Mouse (Mus musculus) cerebellum, adult 9-11 months (tissue): Measurements from ENCODE around the gene Epo.
A peak's percentile ranks its signal among the peaks of the same experiment; 100 is the strongest.

ENCODE experiments used
- DNase-seq: peaks from one replicate; pipeline ENCODE4 v3.0.0; 2022

The Epo gene

DNA sequence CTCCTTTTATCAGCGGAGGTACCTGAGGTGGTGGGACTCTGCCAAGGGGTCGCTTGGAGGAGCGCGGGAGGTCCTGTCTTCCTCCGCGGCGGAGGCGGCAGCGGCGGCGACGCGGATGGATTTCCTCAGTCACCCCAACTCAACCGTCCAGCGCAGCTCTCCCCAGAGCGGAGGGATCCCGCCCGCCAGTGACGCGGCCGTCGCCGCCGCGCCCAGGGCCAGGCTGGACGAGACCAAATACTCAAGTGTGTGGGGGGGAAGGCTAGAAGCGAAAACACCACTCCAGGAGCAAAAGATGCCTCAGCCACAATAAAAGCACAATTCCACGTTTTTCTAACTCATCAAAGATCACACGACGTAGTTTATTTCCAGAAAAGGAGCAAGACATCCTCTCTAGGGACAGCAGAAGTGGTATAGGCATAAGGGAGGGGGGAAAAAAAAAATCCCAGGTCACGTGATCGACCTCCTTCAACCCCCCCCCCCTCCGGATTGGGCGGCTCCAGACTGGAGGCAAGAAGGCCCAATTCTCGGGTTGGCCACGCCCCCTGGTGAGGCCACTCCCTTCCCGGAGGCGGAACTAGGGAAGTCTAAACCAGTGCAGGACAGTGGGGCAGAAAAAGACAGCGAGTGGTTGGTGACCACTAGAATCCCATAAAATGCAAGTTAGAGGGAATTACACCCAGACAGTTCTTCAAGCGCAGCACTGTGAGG lies at the start of gene Epo, which contains the start of gene Gnb2:
TSS of gene Epo (minus strand) at position 126 of the 711 bp plus-strand sequence.
TSS of gene Gnb2 (minus strand) at position 394 of the 711 bp plus-strand sequence.
- peak; percentile 98 for DNase-seq

DNA sequence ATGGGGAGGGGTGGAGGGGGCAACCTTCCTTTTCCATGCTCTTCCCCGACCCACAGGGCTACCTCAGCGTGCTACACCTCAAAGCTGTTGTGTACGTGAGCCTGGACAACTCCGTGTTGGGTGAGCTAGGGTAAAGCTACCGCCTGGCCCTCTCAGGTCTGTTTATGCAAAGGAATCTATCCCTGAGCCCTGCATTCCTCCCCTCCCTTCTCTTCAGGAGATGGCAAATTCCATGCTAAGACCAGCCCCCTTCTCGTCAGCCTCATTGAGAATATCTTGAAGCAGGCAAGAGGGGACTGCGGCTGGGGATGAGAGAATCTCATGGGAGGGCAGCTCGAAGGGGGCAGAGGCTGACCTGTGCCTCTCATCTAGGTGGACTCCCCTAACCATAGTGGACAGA lies 49.7 kb upstream of the Epo start:
- no peak for DNase-seq

DNA sequence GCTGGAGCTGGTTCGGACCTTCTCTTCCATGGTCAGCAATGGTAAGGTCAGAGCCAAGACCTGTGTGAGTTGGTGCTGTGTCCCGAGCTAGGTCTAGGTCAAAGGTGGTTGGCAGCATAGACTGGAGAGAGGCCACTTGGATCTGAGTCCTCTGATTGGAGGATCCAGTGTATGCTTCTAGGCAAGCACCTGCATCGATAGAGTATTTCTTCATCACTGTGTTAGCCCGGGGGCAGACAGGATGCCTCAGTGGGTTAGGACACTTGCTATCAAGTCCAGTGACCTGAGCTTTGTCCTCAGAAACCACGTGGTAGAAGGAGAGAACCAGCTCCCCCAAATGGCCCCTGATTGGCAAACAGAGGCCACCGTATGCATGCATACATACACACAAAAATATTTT lies 47.2 kb upstream of the Epo start:
- no peak for DNase-seq

DNA sequence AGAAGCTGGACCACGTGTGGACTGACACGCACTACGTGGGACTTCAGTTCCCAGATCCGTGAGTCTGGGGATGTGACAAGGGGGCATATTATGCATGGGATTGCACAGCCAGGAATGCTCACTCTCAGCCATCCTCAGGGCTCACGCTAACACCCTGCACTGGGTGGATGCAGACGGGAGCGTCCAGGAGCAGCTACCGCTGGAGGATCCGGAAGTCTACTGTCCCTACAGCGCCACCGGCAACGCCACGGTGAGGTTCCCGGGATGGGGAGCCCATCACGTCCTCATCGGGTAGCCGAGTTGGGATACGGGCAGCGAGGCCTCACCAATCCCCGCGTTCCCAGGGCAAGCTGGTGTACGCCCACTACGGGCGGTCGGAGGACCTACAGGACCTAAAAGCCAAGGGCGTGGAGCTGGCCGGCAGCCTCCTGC lies 41.4 kb upstream of the Epo start:
- peak; percentile 86 for DNase-seq

DNA sequence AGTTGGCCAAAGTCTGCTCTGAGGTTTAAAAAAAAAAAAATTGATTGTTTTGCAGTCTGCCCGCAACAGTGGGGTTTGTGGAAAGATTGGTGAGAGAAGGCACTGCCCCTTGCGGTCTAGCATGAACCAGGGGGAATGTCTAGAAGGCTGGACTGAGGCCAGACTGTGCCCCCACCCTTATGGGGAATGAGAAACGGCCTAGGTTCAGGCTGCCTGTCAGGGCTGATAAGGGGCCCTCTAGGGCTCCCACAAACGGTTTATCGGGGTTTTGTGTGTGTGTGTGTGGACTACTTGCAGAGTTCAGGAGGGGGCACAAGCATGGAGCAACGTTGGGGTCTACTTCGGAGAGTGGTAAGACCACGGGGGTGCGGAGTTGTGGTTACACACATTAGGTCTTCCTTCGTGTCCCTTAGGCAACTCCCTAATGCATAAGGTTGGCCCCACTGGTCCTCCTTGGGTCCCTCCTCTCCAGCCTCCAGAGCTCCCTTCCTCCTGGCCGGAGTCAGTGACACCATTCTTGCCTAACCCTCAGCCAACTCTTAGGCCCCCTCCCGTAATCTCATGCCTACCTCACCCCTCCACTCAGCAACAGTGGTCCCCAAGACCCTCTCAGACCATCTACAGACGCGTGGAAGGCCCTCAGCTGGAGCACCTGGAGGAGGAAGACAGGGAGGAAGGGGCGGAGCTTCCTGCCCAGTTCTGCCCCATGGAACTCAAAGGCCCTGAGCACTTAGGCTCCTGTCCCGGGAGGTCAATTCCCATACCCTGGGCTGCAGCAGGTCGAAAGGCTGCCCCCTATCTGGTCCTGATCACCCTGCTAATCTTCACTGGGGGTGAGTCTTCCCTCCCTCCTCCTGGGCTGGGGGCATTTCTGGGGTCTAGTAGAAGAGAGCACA lies 37.9 kb upstream of the Epo start:
- DNase-seq: no peak

DNA sequence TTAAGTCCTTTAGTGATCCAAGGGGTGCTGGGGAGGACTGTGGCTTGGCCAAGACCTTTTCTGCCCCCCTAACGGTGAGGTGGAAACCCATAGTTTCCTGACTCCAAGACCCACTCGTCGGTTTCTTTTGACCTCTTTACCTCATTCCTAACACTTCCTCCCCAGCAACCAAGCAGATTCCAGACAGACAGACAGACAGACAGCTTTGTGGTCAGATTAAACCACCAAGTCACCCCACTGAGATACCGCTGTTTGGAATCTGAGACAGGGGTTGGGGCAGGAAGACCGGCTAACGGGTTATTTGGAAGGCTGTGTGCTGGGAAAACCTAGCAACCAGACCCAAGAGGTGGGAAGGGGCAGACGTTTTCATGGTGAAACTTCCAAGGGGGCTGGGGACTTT lies 37.1 kb upstream of the Epo start:
- no peak for DNase-seq

DNA sequence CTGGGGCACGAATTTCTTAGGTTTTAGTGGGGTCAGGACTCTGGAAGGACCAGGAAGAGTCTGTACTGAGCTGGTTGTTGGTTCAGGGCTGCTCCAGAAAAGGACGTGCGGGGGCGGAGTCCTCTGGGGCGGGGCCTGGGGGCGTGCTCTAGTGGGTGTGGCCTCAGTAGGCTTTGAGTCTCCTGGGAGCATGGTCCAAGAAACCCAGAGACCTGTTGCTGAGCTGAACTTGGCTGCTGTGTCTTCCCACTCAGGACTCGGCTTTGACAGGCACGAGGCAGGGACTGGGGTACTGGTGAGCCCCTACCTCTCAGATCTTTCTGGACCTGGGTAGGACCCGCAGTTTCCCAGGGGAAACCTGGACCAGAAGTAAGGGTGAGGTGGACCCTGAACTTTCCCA lies 36.6 kb upstream of the Epo start, which contains the start of gene Tfr2:
TSS of gene Tfr2 (plus strand) at position 176 of the 400 bp plus-strand sequence.
- no peak for DNase-seq

DNA sequence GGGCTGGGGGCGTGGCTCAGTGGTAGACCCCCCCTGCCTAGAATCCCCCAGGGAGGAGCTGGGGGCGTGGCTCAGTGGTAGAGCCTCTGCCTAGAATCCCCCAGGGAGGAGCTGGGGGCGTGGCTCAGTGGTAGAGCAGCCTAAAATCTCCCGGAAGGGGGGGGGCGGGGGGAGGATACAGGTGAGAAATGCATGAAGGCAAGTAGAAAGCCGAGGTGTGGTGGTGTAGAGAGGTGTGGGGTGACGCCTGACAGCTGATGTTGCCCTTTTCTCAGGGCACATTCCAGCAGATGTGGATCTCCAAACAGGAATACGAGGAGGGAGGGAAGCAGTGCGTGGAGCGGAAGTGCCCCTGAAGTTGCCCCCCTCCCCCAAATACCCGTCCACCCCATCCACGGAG lies 36.0 kb upstream of the Epo start:
- no peak for DNase-seq

DNA sequence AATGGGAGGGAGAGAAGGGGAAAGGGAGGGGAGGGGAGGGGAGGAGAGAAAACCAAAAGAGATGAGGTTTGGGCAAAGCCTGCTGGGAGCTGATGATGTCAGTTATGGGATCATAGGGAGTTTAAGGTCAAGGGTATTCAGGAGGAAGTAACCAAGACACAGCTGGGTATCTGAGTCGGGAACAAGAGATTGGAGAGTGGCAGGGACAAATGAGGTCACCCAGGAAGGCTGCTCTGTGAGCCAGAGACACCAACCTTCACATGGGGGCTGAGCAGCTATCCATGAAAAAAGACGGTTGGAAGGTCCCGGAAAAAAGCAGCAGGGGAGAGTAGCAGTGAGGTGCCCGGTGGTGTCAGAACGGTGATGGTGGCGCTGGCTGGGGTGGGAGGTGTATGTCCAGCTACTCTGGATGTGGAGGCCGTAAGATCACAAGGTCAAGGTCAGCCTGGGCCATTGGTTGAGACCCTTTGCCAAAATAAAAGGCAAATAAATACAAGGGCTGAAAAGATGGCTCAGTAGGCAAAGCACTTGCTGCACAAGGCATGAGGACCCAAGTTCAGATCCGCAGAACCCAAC lies 35.3 kb upstream of the Epo start:
- no peak for DNase-seq

DNA sequence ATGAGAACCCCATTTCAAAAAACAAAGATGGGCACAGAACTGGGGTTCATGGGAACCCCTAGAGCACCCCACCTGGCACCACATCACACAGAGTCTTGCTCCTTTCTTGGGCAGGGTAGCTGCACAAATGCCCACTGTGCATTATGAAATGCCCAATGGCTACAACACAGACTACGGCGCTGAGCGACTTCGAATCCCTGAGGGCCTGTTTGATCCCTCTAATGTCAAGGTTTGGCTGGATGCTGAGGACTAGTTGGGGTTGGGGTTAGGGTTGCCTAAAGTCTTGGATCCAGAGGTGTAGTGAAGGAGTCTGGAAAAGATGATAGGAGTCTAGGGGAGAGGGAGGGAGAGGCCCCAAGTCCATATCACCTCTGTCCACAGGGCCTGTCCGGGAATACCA lies 33.4 kb upstream of the Epo start:
- no peak for DNase-seq

DNA sequence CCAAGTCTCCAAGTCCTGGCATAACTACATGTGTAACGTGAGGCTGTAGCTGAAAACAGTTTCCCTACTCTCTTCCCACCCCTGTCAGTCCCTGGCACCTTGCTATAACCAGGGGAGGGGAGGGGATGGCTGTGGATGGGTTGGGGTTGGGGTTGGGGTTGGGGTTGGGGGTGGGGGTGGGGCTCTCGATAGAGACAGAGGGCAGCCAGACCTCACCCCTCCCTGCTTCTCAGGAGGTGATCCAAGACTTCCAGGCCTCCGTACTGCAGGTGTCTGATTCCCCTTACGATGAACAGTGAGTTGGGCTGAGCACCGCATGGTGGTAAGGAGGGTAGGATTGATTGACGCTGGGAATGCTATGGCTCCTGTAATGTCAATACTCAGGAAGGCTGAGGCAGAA lies 32.7 kb upstream of the Epo start:
- no peak for DNase-seq

DNA sequence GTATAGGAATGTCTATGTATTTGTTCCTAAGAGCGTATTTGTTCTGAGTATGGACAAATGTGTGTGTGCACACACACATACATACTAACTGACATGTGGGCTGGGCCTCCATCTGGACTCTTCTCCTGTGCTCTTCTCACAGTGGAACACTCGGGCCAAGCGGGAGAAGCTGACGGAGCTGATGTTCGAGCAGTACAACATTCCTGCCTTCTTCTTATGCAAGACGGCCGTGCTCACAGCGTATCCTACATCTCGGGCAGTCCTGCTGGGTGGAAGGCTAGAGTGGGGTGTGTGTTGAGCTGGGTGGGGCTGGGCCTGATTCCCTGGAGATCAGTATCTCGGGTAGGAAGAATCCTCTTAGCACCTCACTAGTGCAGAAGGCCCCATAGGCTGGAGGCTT lies 29.9 kb upstream of the Epo start:
- no peak for DNase-seq

DNA sequence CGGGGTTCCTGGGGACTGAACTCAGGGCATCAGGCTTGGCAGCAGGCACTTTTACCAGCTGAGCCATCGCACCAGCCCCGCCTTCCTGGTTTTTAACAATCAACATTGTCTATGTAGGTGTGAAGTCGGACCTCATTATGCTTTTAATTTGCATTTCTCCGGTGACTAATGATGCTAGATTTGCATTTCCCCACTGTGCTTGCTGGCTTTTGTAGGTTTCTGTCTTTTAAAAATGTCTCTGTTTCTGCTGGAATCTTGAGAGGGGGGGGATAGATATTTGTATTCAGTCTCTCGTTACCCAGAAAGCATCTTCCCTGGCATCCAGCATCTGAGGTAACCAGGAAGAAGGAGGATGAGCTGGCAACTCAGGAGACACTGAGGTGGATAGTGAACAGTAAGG lies 28.5 kb upstream of the Epo start:
- no peak for DNase-seq

DNA sequence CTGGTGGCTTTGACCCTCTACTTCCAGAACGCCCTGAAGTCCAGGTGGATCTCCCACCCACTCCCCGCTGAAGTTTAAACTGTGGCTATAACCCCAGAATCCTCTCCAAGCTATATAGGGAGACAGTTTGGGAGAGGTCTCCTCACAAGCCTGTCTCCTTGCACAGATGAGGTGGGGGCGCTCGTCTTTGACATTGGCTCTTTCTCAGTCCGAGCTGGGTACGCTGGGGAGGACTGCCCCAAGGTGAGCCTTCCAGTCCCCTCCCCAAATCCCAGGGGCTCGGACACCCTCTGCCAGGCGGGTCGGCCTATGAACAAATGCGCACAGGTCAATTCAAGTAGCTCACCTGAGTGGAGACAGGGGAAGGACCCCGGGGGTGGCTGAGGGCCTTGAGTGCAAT lies 20.9 kb upstream of the Epo start:
- peak; percentile 63 for DNase-seq

DNA sequence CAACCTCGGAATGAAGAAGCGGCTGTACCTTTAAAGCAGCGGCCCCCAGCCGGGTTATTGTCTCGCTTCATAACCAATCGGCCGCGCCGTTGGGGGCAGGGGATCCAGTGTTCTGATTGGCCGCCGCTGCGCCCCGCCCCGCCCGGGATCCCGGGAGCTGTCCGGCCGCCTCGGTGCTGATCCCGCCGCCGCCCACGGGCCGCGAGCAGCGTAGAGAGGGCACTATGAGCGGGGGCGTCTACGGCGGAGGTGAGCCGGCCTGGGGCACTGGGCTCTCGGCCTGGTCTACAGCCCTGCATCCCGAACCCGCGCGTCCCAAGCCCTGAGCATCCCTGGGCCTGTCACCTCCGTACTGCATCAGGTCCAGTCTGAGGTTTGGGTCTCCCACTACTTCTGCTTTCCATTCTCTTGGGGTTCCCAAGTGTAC lies 20.4 kb upstream of the Epo start, which contains the start of gene Actl6b:
TSS of gene Actl6b (plus strand) at position 107 of the 427 bp plus-strand sequence.
- DNase-seq: peak; percentile 95

DNA sequence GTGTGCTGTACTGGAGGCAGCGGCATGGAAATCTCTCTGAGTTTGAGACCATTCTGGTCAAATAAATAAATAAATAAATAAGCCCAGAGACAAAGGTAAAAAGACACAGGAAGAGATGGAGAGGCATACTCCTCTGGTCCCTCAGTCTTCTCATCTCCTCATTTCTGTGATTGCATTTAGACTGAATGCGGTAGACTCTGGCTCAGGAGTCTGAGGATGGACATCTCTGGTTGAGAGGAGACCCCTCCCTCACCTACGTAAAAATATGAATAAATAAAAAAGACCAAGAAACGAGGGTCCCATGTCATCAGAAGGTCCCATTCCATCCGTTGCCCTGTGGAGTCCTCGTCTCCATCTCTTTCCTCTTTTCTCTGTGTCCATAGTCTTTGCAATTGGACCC lies 20.0 kb upstream of the Epo start:
- DNase-seq: no peak

DNA sequence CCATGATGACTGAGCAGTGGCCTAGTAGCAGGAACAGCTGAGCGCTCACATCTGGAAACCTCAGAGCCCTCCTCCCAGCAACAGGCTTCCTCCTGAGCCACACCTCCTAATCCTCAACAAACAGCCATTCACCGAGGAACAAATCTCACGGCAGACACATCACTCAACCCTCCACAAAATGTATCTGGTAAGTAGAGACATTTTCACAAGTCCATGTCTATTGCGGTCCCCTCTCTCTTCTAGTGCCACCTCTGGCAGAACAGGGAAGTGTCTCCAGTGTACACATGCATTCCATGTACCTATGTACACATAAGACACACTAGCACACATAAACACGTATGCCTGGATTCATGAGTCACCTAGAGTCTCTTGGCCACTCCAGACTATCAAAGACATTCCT lies 18.1 kb upstream of the Epo start:
- no peak for DNase-seq

DNA sequence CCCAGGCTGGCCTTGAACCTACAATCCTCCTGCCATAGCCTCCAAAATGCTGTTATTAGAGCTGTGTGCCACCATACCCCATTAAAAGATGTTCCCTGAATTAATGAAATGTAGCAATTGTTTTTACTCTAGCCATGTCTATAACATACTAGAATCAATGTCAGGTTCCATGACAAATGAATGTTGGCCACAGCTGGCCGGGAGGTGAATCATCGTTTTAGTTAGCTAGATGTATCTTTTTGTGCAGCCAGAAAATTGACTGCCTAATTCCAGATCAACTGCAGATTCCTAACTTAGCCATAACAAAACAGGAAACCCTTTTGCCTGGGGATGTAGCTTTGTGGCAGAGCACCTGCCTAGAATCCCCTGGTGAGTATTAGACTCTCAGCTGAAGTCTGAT lies 16.8 kb upstream of the Epo start:
- no peak for DNase-seq

DNA sequence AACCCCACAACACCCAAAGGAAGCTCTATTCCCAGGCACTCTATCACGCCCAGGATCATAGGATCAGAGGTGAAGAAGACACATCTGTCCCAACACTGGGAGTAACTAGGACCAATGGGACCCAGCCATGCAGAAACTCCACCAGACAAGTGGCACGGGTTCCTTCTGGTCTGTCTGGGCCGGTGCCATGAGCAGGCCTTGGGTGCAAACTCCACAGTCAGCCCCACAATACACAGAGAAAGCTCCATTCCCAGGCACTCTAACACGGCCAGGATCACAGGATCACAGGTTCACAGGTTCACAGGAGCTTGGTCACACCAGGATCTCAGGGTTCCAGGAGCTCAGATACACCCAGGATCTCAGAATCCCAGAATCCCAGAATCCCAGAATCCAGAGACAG lies 12.6 kb upstream of the Epo start:
- no peak for DNase-seq

DNA sequence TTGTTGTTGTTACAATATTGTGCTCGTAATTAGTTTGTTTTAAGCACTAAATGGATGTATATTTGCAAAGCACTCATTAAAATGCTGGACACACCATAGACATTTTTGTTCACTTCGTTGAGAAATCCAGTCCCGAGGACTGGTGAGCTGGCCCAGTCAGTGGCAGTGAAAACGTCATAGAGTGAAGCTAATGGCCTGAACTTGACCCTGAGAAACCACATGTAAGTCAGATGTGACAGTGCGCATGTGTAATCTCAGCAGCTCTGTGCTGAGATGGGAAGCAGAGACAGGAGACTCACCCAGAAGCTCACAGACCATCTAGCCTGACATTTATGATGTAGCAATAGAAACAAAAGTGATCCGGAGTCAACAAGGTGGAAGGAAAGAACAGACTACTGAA lies 11.9 kb upstream of the Epo start:
- no peak for DNase-seq

DNA sequence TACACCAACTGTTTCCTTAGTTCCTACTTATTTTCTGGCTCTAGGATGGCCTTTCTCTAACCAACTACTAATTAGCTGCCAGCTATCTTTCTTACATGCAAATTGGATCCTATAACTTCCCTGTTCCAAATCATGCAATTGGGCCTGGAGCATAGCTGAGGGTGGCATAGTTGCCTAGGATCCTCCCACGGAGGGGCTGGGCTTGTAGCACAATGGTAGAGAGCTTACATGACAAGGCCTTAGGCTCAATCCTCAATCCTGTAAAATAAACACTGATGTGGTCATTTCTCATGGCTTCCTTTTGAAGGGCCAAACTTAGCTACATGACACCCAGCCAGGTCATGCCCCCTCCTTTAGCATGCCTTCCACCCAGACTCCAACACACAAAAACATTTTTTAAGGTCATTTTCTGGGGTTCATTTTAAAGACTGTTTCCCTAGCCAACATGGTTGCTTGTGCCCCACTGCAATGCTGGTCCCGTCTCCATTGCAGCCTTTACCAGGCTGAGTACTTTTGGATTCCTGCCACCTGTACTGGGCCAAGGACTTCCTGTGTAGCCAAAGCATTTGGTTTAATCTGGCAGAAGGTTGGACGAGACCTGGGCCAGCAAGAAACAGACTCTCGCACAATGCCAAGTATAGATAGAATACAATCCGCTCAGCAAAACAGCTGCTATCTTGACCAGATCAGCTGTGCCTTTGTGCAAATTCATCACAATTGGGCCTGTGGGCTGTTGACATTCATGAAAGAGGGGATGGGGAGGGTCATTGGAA lies 8.9 kb upstream of the Epo start:
- DNase-seq: peak; percentile 89

DNA sequence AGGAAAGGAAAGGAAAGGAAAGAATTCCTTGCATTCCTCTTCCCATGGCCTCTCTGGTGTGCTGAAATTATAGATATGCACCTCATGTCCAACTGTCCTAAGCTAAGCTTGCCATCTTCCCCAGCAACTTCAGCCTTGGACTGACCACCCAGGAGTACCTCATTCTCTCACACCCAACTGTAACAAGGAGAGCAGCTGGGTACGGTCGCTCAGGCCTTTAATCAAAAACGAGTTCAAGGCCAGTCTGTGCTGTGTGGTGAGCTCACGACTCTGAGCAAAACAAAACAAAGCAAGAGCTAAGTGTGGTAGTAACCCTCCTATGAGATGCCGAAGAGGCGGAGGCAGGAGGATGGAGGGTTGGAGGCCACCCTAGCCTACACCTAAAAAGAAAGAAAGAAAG lies 7.9 kb upstream of the Epo start:
- no peak for DNase-seq

DNA sequence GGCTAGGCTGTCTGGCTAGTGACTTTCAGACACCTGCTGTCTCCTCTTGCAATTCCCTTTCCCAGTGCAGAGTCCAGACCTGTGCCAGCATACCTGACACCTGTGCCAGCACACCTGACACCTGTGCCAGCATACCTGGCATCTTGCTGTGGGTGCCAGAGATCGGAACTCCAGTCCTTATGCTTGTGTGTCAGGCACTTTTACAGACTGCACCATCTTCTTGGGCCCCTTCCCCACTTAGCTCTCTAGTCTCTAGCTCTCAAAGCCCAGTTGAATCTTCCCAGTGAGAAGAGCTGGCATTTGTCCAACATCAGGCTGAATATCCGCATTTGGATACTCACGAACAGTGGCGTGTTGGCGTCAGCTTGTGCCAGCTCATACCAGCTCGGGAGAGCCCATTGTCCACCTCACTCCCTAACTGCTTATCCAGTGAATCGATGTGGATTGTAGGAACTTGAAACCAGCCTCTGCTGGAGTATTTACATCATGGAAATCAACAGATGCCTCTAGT lies 6.3 kb upstream of the Epo start:
- peak; percentile 88 for DNase-seq
